Mouse (Mus musculus): Measurements from ENCODE around the gene Olfr1293-ps.

The Olfr1293-ps gene

GRCm38 (mm10) chr2:111524903-111525302 lies at the start of gene Olfr1293-ps:
Gene Olfr1293-ps, plus strand, starts transcription at chr2:111525203.
- no peak for DNase-seq (ENCODE audit: inconsistent ontology term)

GRCm38 (mm10) chr2:111480519-111480918 lies 44.5 kb upstream of the Olfr1293-ps start, which contains the start of gene Olfr1289:
Gene Olfr1289, plus strand, starts transcription at chr2:111480819.
- DNase-seq (ENCODE audit: inconsistent ontology term): no peak

GRCm38 (mm10) chr2:111493729-111494128 lies 31.3 kb upstream of the Olfr1293-ps start, which contains the start of gene Olfr1290:
Gene Olfr1290, minus strand, starts transcription at chr2:111493829.
- DNase-seq (ENCODE audit: inconsistent ontology term): no peak

- DNase-seq (ENCODE audit: inconsistent ontology term): no peak
Measured at GRCm38 (mm10) chr2:111496880-111497279, 28.1 kb upstream of the Olfr1293-ps start, which contains the start of gene Olfr1291-ps1. Gene Olfr1291-ps1, plus strand, starts transcription at chr2:111497180.

- no peak for DNase-seq (ENCODE audit: inconsistent ontology term)
Measured at GRCm38 (mm10) chr2:111517451-111517850, 7.6 kb upstream of the Olfr1293-ps start.

GRCm38 (mm10) chr2:111540191-111540590 lies 15.2 kb downstream of the Olfr1293-ps start, which contains the start of gene Olfr1294:
Gene Olfr1294, minus strand, starts transcription at chr2:111540291.
- no peak for DNase-seq (ENCODE audit: inconsistent ontology term)

- DNase-seq (ENCODE audit: inconsistent ontology term): no peak
Measured at GRCm38 (mm10) chr2:111569581-111569980, 44.6 kb downstream of the Olfr1293-ps start, which contains the start of gene Olfr1295. Gene Olfr1295, minus strand, starts transcription at chr2:111569681.
